Mouse (Mus musculus) forebrain, embryonic 11.5 days (tissue): Measurements from ENCODE around the gene AI413582. TPM values are rescaled to one million over a fixed set of nuclear protein-coding genes. Genes with fewer than 3 reads are reported as not detected.

Experiments used
- ATAC-seq: fragments of 200-750 bp; cut with Nextera tagmentation; replicated peaks from 2 replicates; pipeline ENCODE4 v1.8.0; 2017; ENCODE audit warnings: moderate TSS enrichment; ENCODE audit not compliant: low FRiP score
- DNase-seq: peaks from one replicate; pipeline ENCODE4 v3.0.0-alpha.2; 2017; ENCODE audit warnings: low spot score
- H3K27ac ChIP-seq: fragments of 300-500 bp; sonication (generic); 2 replicates; pipeline ENCODE4 v1.5.1; 2014; ENCODE audit warnings: low read depth, low read length
- H3K27me3 ChIP-seq: fragments of 300-500 bp; sonication (generic); 2 replicates; pipeline ENCODE4 v1.6.1; 2014; ENCODE audit warnings: mild to moderate bottlenecking, low read length, mixed read lengths; ENCODE audit not compliant: control insufficient read depth, insufficient read depth
- H3K36me3 ChIP-seq: fragments of 300-500 bp; sonication (generic); 2 replicates; pipeline ENCODE4 v1.6.1; 2014; ENCODE audit warnings: mild to moderate bottlenecking, low read length, moderate library complexity, mixed read lengths; ENCODE audit not compliant: control insufficient read depth, insufficient read depth
- H3K4me1 ChIP-seq: fragments of 300-500 bp; sonication (generic); replicated peaks from 2 replicates; pipeline ENCODE4 v1.6.1; 2014; ENCODE audit warnings: low read length, mixed read lengths; ENCODE audit not compliant: control insufficient read depth, insufficient read depth
- H3K4me2 ChIP-seq: fragments of 300-500 bp; sonication (generic); 2 replicates; pipeline ENCODE4 v1.6.1; 2014; ENCODE audit warnings: low read depth, mild to moderate bottlenecking, low read length, moderate library complexity, mixed read lengths; ENCODE audit not compliant: severe bottlenecking
- H3K4me3 ChIP-seq: fragments of 300-500 bp; sonication (generic); 2 replicates; pipeline ENCODE4 v1.5.1; 2014; ENCODE audit warnings: low read depth, low read length
- H3K9ac ChIP-seq: fragments of 300-500 bp; sonication (generic); 2 replicates; pipeline ENCODE4 v1.6.1; 2014; ENCODE audit warnings: low read length
- H3K9me3 ChIP-seq: fragments of 300-500 bp; sonication (generic); 2 replicates; pipeline ENCODE4 v1.6.1; 2016; ENCODE audit warnings: low read length, mixed read lengths; ENCODE audit not compliant: control insufficient read depth
- WGBS: fragments of 180-500 bp; shearing (Covaris S2); extraction: QIAGEN DNeasy Blood & Tissue Kit; methylation state at CpG from one replicate; pipeline ENCODE4 v1.1.7; 2014; 5-methylcytosine and 5-hydroxymethylcytosine counted together
- polyA plus RNA-seq: library from polyadenylated mRNA; unstranded; fragments of >200 nt; fragmentation: Nextera tagmentation; extraction: Ambion mirVana; gene quantifications from 2 replicates; pipeline ENCODE4 v1.2.1, GENCODE M21; 2014

AI413582 gene
- polyA plus RNA-seq, 1 experiment from 2014 or later, result 16.7 TPM

DNA sequence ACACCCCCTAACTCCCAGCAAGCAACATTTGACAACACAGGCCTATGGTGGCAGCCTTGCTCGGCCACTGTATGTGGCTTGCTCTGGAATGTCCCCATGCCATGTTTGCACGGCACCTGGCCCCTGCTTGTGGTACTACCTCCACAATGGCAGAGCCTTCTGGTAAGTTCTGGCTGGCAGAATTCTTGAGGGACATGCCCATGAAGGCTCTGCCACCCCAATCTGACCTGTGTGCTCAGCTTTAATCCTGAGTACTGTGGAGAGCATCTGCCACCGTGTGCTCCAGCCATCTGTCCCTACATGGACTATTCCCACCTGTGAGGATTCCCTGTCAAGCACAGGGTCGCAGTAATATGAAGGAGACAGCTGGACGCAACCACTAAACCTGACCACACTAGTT, 35.3 kb upstream of the AI413582 start:
- no peak for ATAC-seq
- no peak overlapping the region for H3K27ac ChIP-seq

DNA sequence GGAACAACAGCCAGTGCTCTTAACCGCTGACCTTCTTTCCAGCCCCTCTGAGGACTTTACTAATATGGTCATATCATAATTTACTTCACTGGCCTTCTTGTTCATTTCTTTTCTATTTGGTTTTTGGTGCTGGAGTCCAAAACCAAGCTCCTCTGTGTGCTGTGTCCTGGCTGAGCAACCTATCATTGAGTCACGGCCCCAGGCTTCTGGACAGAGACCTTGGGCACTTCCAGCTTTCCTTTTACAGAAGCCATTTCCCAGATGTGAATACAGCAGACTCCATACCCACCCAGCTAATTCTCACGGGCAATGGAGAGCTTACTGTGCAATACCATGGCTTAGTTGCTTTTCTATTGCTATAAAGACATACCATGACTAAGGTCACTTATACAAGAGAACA, 34.7 kb upstream of the AI413582 start:
- WGBS, result 91% methylated on average over 3 of the region's 3 CpGs
- peaks cover 2% of the 10 kb centered on the region; the same call in 1 of the 2 replicates for H3K4me1 ChIP-seq
- no peak overlapping the region for H3K27ac ChIP-seq
- peaks cover 5% of the 10 kb centered on the region; the same call in 1 of the 2 replicates for H3K36me3 ChIP-seq
- no peak for DNase-seq
- ATAC-seq, result no peak
- H3K4me3 ChIP-seq, result no peak overlapping the region
- no peak overlapping the region for H3K4me2 ChIP-seq
- H3K27me3 ChIP-seq, result no peaks in the 10 kb centered on the region
- no peak overlapping the region for H3K9ac ChIP-seq
- H3K9me3 ChIP-seq, result no peaks in the 10 kb centered on the region

More for the DNA sequence above, 35.3 kb upstream of the AI413582 start:
- DNase-seq, result no peak
- 80% methylated on average over 5 of the region's 5 CpGs for WGBS
- H3K9me3 ChIP-seq, result no peaks in the 10 kb centered on the region
- H3K27me3 ChIP-seq, result no peaks in the 10 kb centered on the region
- H3K4me1 ChIP-seq, result peaks cover 2% of the 10 kb centered on the region; the same call in 1 of the 2 replicates
- no peak overlapping the region for H3K9ac ChIP-seq
- peaks cover 3% of the 10 kb centered on the region; the same call in 1 of the 2 replicates for H3K36me3 ChIP-seq
- H3K4me2 ChIP-seq, result no peak overlapping the region
- H3K4me3 ChIP-seq, result no peak overlapping the region

DNA sequence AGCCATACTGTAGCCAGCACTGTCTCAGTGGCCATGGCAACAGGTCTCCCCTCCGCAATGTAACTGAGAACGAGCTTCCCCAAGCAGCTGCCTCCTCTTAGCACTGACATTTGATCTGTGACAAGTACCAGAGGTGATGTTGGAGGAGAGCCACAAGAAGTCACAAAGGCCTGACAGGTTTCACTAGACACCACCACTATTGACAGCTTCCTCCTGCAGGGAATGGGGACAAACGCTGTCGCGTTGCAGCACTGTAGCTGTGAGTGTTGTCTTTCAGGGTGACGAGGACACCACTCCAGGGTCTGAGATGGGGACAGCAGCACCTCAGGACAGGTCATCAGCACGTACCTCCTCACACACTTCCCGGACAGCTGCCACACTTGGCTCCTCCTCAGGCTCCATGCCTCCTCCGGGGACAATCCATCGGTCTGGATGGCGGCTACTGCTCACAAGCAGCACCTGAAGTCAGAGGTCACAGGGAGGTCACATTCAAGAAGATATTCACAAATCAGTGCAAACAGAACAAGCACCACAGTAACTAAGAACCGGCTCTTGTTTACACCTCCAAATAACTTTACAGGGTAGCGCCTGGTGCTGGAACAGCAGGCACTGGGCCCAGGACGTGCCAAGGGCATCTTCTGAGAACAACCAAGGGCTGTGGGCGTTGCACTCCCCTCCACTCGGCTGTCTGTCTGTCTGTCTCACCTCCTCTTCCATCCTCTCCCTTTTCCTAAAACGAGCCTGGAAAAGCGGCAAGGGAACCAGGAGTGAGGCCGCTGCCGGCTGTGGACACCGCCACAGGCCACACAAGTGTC, 31.0 kb upstream of the AI413582 start:
- Histone ChIP-seq H3K4me2 (no peak overlapping the region), H3K4me3 (no peak overlapping the region), H3K4me1 (no peaks in the 10 kb centered on the region), H3K9me3 (no peaks in the 10 kb centered on the region), H3K9ac (no peak overlapping the region), H3K36me3 (peaks cover 5% of the 10 kb centered on the region), H3K27ac (no peak overlapping the region), H3K27me3 (no peaks in the 10 kb centered on the region)
- 90% methylated on average over 21 of the region's 21 CpGs for WGBS
- DNase-seq (no peak), ATAC-seq (no peak)

DNA sequence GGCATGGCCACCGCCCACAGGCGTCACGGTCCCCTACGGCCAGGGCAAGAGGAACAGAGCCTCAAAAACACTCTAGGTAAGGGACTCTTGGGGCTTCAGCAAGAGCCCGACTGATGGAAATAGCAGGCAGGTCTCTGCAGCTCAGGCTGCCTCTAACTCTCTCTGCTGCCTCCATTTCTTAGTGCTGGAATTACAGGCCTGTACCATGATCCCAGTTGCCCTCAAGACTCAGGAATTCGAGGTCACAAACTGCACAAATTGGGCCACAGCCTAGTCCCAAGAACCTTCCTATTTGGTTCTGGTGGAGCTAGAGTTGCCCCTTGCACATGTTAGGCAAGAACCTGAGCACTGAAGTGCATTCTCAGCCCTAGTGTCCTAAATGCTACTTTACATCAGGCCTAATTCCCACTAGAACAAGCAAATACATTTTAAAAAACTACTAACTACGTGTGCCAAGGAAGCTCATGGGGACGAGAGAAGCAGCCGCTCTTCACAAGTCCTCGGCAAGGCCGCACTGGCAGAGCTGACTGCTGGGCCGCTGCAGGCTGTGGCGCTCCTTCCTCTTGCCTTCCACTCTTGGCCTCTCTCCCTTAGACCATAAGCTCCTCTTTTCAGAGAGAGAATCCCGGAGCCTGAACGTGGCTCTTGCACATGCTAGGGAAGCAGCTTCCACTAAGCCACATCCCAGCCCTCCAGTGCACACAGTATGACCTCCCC, 30.3 kb upstream of the AI413582 start:
- no peaks in the 10 kb centered on the region for H3K27me3 ChIP-seq
- no peaks in the 10 kb centered on the region for H3K4me1 ChIP-seq
- H3K27ac ChIP-seq, result no peak overlapping the region
- no peak overlapping the region for H3K9ac ChIP-seq
- H3K36me3 ChIP-seq, result peaks cover 5% of the 10 kb centered on the region
- 93% methylated on average over 15 of the region's 15 CpGs for WGBS
- no peak overlapping the region for H3K4me3 ChIP-seq
- DNase-seq, result no peak
- H3K9me3 ChIP-seq, result no peaks in the 10 kb centered on the region
- no peak overlapping the region for H3K4me2 ChIP-seq
- no peak for ATAC-seq

DNA sequence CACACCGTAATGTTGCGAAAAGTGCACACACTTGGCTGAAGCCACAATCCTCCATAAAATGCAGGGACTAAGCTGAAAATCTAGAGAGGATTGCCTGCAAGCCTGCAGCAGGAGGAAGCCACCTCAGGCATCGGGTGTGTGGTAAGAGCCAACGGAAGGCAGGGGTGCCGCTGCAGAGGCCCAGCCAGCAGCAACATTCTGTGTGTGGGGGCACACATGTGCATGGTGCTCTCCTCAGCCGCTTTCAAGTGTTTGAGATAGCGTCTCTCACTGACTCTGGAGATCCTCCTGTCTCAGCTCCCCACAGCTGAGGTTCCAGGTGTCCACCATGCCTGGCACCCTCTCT, 27.0 kb upstream of the AI413582 start:
- WGBS, result 99% methylated on average over 7 of the region's 7 CpGs
- Histone ChIP-seq H3K9ac (no peak overlapping the region), H3K4me1 (no peaks in the 10 kb centered on the region), H3K27ac (no peak overlapping the region), H3K9me3 (no peaks in the 10 kb centered on the region), H3K4me3 (no peak overlapping the region), H3K4me2 (no peak overlapping the region), H3K36me3 (peaks cover 5% of the 10 kb centered on the region), H3K27me3 (no peaks in the 10 kb centered on the region)
- DNase-seq (no peak), ATAC-seq (no peak)

DNA sequence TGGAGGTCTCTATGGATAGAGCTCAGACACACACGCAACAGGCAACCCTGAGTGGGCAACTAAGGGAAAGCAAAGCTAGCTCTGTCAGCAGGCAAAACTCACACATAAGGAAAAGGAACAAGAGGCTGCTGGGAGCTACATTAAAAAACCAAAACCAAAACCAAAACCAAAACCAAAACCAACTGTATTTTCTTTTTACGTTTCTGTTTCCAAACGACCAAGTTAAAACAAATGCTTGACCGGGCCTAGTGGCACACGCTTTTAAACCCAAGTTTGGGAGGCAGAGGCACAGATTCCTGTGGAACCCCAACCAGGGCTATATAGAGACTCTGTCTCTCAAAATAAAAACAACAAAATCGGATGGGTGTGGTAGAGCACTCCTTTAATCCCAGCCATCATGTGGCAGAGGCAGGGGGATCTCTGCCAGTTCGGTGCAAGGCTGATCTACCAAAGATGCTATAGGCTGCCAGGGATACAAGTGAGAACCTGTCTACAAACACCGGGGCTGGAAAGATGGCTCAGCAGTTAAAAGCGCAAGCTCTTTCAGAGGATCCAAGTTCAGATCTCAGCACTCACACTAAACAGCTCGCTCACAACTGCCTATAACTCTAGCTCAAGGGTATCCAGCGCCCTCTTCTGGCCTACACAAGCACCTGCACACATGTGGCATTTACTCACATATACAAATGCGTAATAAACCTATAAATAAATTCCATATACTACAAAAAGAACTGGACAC, 26.4 kb upstream of the AI413582 start:
- no peaks in the 10 kb centered on the region for H3K27me3 ChIP-seq
- no peaks in the 10 kb centered on the region for H3K4me1 ChIP-seq
- no peak overlapping the region for H3K4me3 ChIP-seq
- DNase-seq (no peak), ATAC-seq (no peak)
- WGBS, result 90% methylated on average over 12 of the region's 12 CpGs
- H3K9ac ChIP-seq, result no peak overlapping the region
- no peaks in the 10 kb centered on the region for H3K9me3 ChIP-seq
- no peak overlapping the region for H3K27ac ChIP-seq
- H3K4me2 ChIP-seq, result no peak overlapping the region
- peaks cover 5% of the 10 kb centered on the region for H3K36me3 ChIP-seq

DNA sequence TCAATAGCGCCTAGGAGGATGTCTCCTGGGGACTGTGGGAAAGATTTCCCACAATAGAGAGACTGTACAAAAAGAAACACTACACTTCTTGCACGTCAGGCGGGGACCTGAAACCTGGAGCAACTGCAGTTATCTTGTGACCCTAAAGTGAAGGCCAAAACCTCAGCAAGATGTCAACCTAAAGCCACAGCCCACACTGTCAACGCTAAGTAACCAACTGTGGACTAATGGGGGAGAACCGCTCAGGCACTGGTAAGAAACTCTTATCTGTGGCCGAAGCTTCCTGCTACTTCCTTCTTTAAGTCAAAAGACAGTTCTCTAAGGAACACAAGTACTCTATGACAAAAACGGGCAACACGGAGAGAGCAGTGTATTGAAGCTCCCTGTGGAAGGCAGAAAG, 22.7 kb upstream of the AI413582 start:
- no peaks in the 10 kb centered on the region; the same call in 1 of the 2 replicates for H3K36me3 ChIP-seq
- DNase-seq, result no peak

DNA sequence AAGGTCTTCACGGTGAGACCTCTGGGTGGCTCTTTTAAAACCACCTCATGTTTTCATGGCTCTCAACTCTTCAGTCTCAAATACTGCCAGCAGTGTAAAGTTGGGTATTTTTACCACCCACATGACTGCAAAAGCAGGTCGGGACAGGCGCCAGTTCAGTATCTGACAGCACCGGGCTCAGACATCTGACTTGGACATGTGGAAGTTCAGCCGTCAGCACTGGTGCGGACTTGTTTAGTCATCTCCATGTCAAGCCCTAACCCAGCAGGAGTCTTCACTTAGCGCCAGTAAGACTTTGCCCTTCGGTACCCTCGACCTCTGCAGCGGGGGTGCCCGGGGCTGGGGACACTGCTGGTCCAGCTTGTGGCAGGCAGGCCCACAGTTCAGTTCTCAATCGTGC, 21.7 kb upstream of the AI413582 start:
- H3K9me3 ChIP-seq, result no peaks in the 10 kb centered on the region
- H3K4me3 ChIP-seq, result no peak overlapping the region
- H3K4me2 ChIP-seq, result no peak overlapping the region
- H3K4me1 ChIP-seq, result no peaks in the 10 kb centered on the region
- H3K9ac ChIP-seq, result no peak overlapping the region
- WGBS, result 87% methylated on average over 12 of the region's 12 CpGs
- no peaks in the 10 kb centered on the region for H3K27me3 ChIP-seq
- no peak overlapping the region for H3K27ac ChIP-seq
- no peak for ATAC-seq
- no peaks in the 10 kb centered on the region; the same call in 1 of the 2 replicates for H3K36me3 ChIP-seq
- no peak for DNase-seq

More for the DNA sequence above, 22.7 kb upstream of the AI413582 start:
- 87% methylated on average over 8 of the region's 8 CpGs for WGBS
- Histone ChIP-seq H3K27me3 (no peaks in the 10 kb centered on the region), H3K9me3 (no peaks in the 10 kb centered on the region), H3K4me3 (no peak overlapping the region), H3K4me2 (no peak overlapping the region), H3K9ac (no peak overlapping the region), H3K27ac (no peak overlapping the region), H3K4me1 (no peaks in the 10 kb centered on the region)
- no peak for ATAC-seq
